Mouse (Mus musculus) spleen, adult 2 months (tissue): Measurements from ENCODE around the gene Hacl1.

ENCODE experiments used
- CTCF ChIP-seq: fragments of 200-500 bp; IDR thresholded peaks from 2 replicates; pipeline ENCODE4 v1.5.1; 2011; ENCODE audit warnings: mild to moderate bottlenecking, inconsistent platforms; ENCODE audit not compliant: insufficient read depth, insufficient read length, insufficient replicate concordance; ENCODE audit errors: extremely low read depth
- POLR2A ChIP-seq: fragments of 200-500 bp; IDR thresholded peaks from 2 replicates; pipeline ENCODE4 v1.6.1; 2011; ENCODE audit warnings: low read depth, low read length, inconsistent platforms

- TF ChIP-seq CTCF (no peak), POLR2A (no peak)
Measured at GRCm38 (mm10) chr14:31665566-31665940, 24.5 kb upstream of the Hacl1 start.
